Mouse (Mus musculus): ENCODE data around the gene Bnc1.

DNA sequence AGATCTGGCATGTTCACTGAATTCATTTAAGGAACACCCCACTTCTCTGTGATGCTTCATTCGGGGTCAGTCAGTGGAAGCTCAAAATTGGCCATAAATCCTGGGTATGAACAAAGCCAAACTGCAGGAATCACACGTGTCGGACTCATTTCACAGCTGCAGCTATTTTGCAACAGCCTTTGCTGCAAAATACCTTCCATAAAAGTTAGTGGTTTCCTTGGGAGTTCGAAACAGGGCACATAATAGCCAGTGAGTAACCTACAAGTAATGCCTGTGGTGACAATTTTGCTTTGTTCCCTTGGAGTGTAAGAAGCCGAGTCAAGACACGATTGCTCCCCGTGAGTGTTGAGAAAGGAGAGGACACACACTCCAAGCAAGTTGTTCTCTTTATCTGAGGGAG lies 7.3 kb upstream of the Bnc1 start:
- TF ChIP-seq CTCF (IDR thresholded peaks at IDR 0.05; ENCODE audit: low read depth, low read length) (no peak), POLR2A (IDR thresholded peaks at IDR 0.05; ENCODE audit: extremely low read depth, insufficient read depth, low read length) (no peak)

All from liver, adult 2 months (tissue).